Mouse (Mus musculus) heart, embryonic 10.5 days (tissue): ENCODE data around the gene Car15. TPM values are rescaled to one million over a fixed set of nuclear protein-coding genes. Genes with fewer than 3 reads are reported as not detected.

Experiments used
- DNase-seq: peaks from one replicate; pipeline ENCODE4 v3.0.0-alpha.2; 2017; ENCODE audit warnings: low spot score
- H3K27ac ChIP-seq: fragments of 300-500 bp; sonication (generic); 2 replicates; pipeline ENCODE4 v1.5.1; 2016; ENCODE audit warnings: mild to moderate bottlenecking
- H3K27me3 ChIP-seq: fragments of 300-500 bp; sonication (generic); 2 replicates; pipeline ENCODE4 v1.6.1; 2016; ENCODE audit warnings: mild to moderate bottlenecking; ENCODE audit not compliant: poor library complexity, insufficient read depth, severe bottlenecking
- H3K36me3 ChIP-seq: fragments of 300-500 bp; sonication (generic); 2 replicates; pipeline ENCODE4 v1.6.1; 2016; ENCODE audit warnings: mild to moderate bottlenecking, moderate library complexity
- H3K4me1 ChIP-seq: fragments of 300-500 bp; sonication (generic); 2 replicates; pipeline ENCODE4 v1.6.1; 2016; ENCODE audit warnings: mild to moderate bottlenecking
- H3K4me3 ChIP-seq: fragments of 300-500 bp; sonication (generic); 2 replicates; pipeline ENCODE4 v1.5.1; 2016; ENCODE audit warnings: mild to moderate bottlenecking, moderate library complexity
- H3K9me3 ChIP-seq: fragments of 300-500 bp; sonication (generic); 2 replicates; pipeline ENCODE4 v1.6.1; 2016; ENCODE audit warnings: mild to moderate bottlenecking, moderate library complexity
- WGBS: fragments of 180-500 bp; shearing (Covaris S2); methylation state at CpG from one replicate; pipeline ENCODE4 v1.1.7; 2016; 5-methylcytosine and 5-hydroxymethylcytosine counted together
- polyA plus RNA-seq: library from polyadenylated mRNA; unstranded; fragments of >200 nt; fragmentation: Nextera tagmentation; extraction: Ambion mirVana; gene quantifications from 2 replicates; pipeline ENCODE4 v1.2.1, GENCODE M21; 2016

Gene Car15
- polyA plus RNA-seq, 1 experiment from 2014 or later = 2.0 TPM

DNA sequence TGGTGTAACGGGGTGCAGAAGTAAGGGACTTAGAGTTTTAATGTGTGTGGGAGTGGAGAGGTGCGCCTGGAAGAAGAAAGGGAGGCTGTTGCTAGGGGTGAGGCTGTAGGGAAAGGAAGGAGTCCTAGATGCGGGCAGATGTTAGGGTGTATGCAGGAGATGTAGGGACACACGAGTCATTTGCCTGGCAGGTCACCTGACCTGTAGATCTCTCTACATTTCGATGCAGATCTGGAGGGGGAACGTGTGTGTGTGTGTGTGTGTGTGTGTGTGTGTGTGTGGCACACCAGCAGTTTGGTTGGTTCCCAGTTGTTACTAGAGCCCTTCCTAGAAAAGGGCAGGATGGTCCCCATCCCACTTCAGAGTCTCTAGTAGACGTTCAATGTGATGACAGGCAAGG is 33.2 kb downstream of the Car15 start:
- no peak for DNase-seq
- peak overlapping the region; percentile 58 for H3K4me3 ChIP-seq
- peaks cover 87% of the 10 kb centered on the region for H3K27me3 ChIP-seq
- 24% methylated on average over 7 of the region's 7 CpGs for WGBS
- no peaks in the 10 kb centered on the region for H3K9me3 ChIP-seq
- 0 out of 2 replicates have a peak, but pooled peaks cover 12% of the 10 kb centered on the region for H3K36me3 ChIP-seq
- peaks cover 79% of the 10 kb centered on the region for H3K4me1 ChIP-seq
- no peak overlapping the region for H3K27ac ChIP-seq

GRCm38 (mm10) chr16:17804449-17804912 is 33.7 kb downstream of the Car15 start:
- no peaks in the 10 kb centered on the region for H3K9me3 ChIP-seq
- H3K4me3 ChIP-seq = peak overlapping the region; percentile 58
- peaks cover 91% of the 10 kb centered on the region for H3K27me3 ChIP-seq
- WGBS = 4% methylated on average over 33 of the region's 33 CpGs
- no peak overlapping the region for H3K27ac ChIP-seq
- peaks cover 79% of the 10 kb centered on the region for H3K4me1 ChIP-seq
- H3K36me3 ChIP-seq = 0 out of 2 replicates have a peak, but pooled peaks cover 12% of the 10 kb centered on the region
- no peak for DNase-seq

- H3K9me3 ChIP-seq = no peaks in the 10 kb centered on the region
- H3K4me3 ChIP-seq = peak overlapping the region; percentile 58
- H3K36me3 ChIP-seq = 0 out of 2 replicates have a peak, but pooled peaks cover 12% of the 10 kb centered on the region
- H3K4me1 ChIP-seq = peaks cover 80% of the 10 kb centered on the region
- H3K27me3 ChIP-seq = peaks cover 95% of the 10 kb centered on the region
- H3K27ac ChIP-seq = no peak overlapping the region
- WGBS = 10% methylated on average over 33 of the region's 33 CpGs
- DNase-seq = peak; percentile 73
Observed at GRCm38 (mm10) chr16:17803675-17804448, 34.3 kb downstream of the Car15 start.

DNA sequence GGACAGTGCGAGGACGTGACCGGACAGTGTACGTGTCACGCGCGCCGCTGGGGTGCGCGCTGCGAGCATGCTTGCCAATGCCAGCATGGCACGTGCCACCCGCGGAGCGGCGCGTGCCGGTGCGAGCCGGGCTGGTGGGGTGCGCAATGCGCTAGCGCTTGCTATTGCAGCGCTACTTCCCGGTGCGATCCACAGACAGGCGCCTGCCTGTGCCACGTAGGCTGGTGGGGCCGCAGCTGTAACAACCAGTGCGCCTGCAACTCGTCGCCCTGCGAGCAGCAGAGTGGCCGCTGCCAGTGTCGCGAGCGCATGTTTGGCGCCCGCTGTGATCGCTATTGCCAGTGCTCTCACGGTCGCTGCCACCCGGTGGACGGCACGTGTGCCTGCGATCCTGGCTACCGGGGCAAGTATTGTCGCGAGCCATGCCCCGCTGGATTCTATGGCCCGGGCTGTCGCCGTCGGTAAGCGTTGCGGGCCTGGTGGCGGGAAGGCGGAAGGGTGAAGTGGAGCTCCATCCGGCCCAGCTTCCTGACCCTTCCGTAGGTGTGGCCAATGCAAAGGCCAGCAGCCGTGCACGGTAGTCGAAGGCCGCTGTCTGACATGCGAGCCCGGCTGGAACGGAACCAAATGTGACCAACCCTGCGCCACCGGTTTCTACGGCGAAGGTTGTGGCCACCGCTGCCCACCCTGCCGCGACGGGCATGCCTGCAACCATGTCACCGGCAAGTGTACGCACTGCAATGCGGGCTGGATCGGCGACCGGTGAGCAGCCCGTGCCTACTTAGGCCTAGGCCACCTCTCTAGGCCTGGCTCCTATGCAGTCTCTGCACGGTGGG is 35.1 kb downstream of the Car15 start:
- peak overlapping the region; percentile 67 for H3K27ac ChIP-seq
- DNase-seq = peak; percentile 79
- peaks cover 88% of the 10 kb centered on the region for H3K4me1 ChIP-seq
- H3K4me3 ChIP-seq = peak overlapping the region; percentile 58
- H3K36me3 ChIP-seq = 0 out of 2 replicates have a peak, but pooled peaks cover 12% of the 10 kb centered on the region
- no peaks in the 10 kb centered on the region for H3K9me3 ChIP-seq
- H3K27me3 ChIP-seq = peaks cover 97% of the 10 kb centered on the region
- WGBS = 2% methylated on average over 83 of the region's 83 CpGs

DNA sequence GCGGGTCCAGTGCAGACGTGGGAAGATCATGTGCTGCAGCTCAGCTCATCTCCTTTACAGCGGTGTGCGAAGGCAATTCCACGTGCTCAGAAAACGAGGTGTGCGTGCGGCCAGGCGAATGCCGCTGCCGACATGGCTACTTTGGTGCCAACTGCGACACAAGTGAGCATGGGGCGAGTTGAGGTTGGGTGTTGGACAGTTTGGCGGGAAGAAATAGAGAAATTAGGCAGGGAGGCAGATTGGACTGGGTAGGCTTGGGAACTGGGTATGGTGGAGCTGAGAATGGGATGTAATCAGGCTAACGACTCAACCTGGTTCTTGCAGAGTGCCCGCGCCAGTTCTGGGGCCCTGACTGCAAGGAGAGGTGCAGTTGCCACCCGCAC is 35.7 kb downstream of the Car15 start:
- peaks cover 87% of the 10 kb centered on the region for H3K4me1 ChIP-seq

GRCm38 (mm10) chr16:17801777-17802455 is 36.2 kb downstream of the Car15 start:
- WGBS = 8% methylated on average over 7 of the region's 7 CpGs
- Histone ChIP-seq H3K27me3 (peaks cover 99% of the 10 kb centered on the region), H3K27ac (no peak overlapping the region; the same call in 1 of the 2 replicates), H3K9me3 (no peaks in the 10 kb centered on the region), H3K36me3 (0 out of 2 replicates have a peak, but pooled peaks cover 9% of the 10 kb centered on the region), H3K4me1 (peaks cover 87% of the 10 kb centered on the region), H3K4me3 (peak overlapping the region; percentile 58)
- DNase-seq = peak; percentile 73

More for the DNA sequence above, 35.7 kb downstream of the Car15 start:
- H3K27me3 ChIP-seq = peaks cover 97% of the 10 kb centered on the region
- peak overlapping the region; percentile 67 for H3K27ac ChIP-seq
- H3K36me3 ChIP-seq = 0 out of 2 replicates have a peak, but pooled peaks cover 12% of the 10 kb centered on the region
- H3K9me3 ChIP-seq = no peaks in the 10 kb centered on the region
- 8% methylated on average over 18 of the region's 18 CpGs for WGBS
- peak; percentile 76 for DNase-seq
- peak overlapping the region; percentile 58 for H3K4me3 ChIP-seq

DNA sequence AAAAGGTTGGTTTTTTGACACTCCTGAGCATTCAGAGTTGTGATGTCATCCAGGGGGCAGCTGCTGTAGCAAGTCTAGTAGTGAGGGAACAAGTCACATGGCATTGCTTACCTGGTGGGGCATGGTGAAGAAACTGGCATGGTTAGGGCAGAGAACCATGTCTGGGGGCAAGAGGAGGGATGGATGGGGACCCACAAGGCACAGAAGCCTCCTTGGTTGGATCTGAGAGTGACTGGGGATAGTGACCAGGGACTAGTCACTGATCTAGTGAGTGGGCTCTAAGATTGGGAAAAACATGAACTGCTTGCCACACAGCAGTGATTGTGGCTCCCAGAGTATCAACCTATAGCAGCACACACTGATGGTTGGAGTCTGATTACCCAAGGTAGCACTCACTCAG is 38.6 kb downstream of the Car15 start:
- Histone ChIP-seq H3K27ac (no peak overlapping the region), H3K4me1 (peaks cover 82% of the 10 kb centered on the region), H3K4me3 (no peak overlapping the region)

DNA sequence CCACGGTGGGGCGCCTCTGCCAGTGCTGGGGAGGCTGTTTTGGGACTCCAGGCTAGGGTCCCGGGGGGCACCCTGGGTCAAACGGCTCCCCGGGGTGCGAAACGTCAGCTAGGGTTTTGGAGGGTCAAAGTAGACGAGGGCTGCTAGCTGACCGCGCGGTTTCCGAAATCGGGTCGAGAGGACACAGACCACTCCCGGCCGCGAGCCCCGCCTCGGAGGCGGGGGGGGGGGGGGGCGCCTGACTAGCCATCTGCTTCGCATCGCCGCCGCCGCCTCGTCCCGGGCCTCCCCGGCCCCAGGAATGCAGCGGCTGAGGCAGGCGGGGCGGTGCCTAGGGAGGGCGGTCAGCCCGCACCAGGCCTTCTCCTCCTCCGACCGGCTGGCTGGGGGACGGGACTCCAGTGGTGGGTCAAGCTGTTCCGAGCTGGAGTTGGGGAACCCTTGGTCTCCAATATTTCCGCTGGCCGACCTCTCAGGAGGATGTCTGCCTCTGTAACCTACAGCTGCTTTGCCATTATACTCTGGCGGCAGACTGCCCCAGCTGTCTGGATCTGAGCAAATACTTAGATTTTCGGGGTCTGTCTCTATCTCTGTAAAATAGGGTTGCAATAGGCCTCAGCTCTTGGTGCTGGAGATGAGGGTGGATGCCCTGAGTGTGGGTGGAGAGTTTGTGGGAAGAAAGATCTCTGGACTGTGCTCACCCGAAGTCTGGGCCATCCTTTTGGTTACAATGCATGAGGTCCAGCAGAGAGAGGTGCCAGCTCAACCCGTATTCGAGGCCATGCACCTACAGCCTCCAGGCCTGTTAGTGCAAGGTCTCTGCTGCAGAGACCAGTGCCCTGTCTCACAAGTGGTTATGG is 39.6 kb downstream of the Car15 start:
- H3K9me3 ChIP-seq = no peaks in the 10 kb centered on the region
- DNase-seq = peak; percentile 86
- WGBS = 2% methylated on average over 41 of the region's 45 CpGs
- peak overlapping the region; percentile 74 for H3K4me3 ChIP-seq
- H3K36me3 ChIP-seq = 0 out of 2 replicates have a peak, but pooled peaks cover 3% of the 10 kb centered on the region
- peaks cover 72% of the 10 kb centered on the region for H3K4me1 ChIP-seq
- H3K27me3 ChIP-seq = peaks cover 86% of the 10 kb centered on the region
- H3K27ac ChIP-seq = peak overlapping the region; percentile 95

More for the DNA sequence above, 38.6 kb downstream of the Car15 start:
- H3K36me3 ChIP-seq = no peaks in the 10 kb centered on the region
- no peaks in the 10 kb centered on the region for H3K9me3 ChIP-seq
- H3K27me3 ChIP-seq = peaks cover 93% of the 10 kb centered on the region
- DNase-seq = peak; percentile 63

DNA sequence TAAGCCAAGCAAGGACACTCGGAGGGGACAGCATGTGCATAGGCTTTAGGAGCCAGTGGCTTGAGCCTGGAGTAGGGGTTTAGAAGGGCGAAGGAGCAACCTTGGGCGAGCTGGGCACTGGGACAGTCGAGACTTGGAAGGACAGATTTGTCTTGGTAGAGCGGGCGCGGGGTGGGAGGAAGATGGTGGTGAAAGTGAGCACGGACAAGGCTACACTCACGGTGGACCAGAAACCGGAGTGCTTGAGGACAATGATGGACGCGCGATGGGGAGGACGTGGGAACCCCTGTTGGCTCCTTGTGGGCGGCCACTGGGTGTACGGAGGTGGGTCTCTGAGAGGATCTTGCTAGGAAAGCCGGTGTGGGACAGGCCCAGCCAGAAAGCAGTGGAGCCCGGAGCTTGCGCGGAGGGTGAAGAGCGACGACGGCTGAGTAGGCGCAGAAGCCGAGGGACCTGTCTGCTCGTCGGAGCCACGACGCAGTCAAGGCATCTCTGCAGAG is 40.3 kb downstream of the Car15 start:
- Histone ChIP-seq H3K27me3 (peaks cover 81% of the 10 kb centered on the region), H3K27ac (peak overlapping the region; percentile 95), H3K9me3 (no peaks in the 10 kb centered on the region), H3K36me3 (0 out of 2 replicates have a peak, but pooled peaks cover 9% of the 10 kb centered on the region), H3K4me3 (peak overlapping the region; percentile 74), H3K4me1 (peaks cover 65% of the 10 kb centered on the region)
- no peak for DNase-seq
- WGBS = 3% methylated on average over 29 of the region's 29 CpGs

GRCm38 (mm10) chr16:17796971-17797811 is 41.0 kb downstream of the Car15 start, which contains the start of gene Scarf2:
TSS of gene Scarf2 (plus strand) at chr16:17797282.
- peak within 1 kb of the TSS; percentile 74 for H3K4me3 ChIP-seq
- peaks cover 58% of the 10 kb centered on the region for H3K4me1 ChIP-seq
- H3K27me3 ChIP-seq = peaks cover 78% of the 10 kb centered on the region
- H3K27ac ChIP-seq = peak within 1 kb of the TSS; percentile 95
- no peak for DNase-seq
- peaks cover 16% of the 10 kb centered on the region for H3K36me3 ChIP-seq
- WGBS = 1% methylated on average over 81 of the region's 81 CpGs
- no peaks in the 10 kb centered on the region for H3K9me3 ChIP-seq

- Histone ChIP-seq H3K27ac (peak overlapping the region; percentile 95), H3K36me3 (peaks cover 23% of the 10 kb centered on the region), H3K4me1 (peaks cover 52% of the 10 kb centered on the region), H3K4me3 (peak overlapping the region; percentile 74), H3K27me3 (peaks cover 71% of the 10 kb centered on the region), H3K9me3 (no peaks in the 10 kb centered on the region)
- DNase-seq = no peak
Observed at GRCm38 (mm10) chr16:17796519-17796918, 41.6 kb downstream of the Car15 start.
